Mouse (Mus musculus) layer of hippocampus, postnatal 25 days (tissue): ENCODE data around the gene Cd59b. TPM values are rescaled to one million over a fixed set of nuclear protein-coding genes. Genes with fewer than 3 reads are reported as not detected.
A peak's percentile ranks its signal among the peaks of the same experiment; 100 is the strongest.

Experiments used
- DNase-seq, 2 experiments: peaks; one replicate each; pipeline ENCODE4 v3.0.0; 2022; ENCODE audit warnings: mixed read lengths in 2 of 2, low spot score in 1 of 2; ENCODE audit errors: extremely low spot score in 1 of 2
- total RNA-seq, 2 experiments: library from RNA; stranded (reverse); gene quantifications; 2 replicates each; pipeline ENCODE4 v1.2.3; 2021

The Cd59b gene
- under 1 TPM; 0.75 to 0.98 TPM for total RNA-seq

GRCm38 (mm10) chr2:104069704-104070185 lies at the start of gene Cd59b:
Gene Cd59b (plus strand): TSS chr2:104069849.
- no peak for DNase-seq

- DNase-seq = no peak
These were observed 46.6 kb upstream of the Cd59b start for GRCm38 (mm10) chr2:104023096-104023495.

DNA sequence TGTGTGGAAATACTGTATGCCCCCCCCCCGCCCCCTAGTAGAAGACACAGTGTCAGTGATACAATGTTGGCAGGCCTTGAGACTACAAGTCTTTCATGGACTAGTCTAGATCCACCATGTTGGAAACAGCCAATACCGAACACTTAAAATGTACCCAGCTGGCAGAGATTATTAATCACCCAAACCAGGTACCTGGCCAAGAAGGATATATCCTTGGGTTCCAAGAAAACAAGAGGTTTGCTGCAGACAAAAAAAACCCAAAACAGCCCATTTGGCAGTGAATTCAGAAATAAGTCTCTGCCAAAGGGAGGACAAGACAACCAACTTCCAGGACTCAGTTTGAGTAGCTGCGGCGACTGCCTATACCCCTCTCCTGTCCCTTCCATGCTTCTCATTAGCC lies 45.0 kb upstream of the Cd59b start:
- no peak for DNase-seq

DNA sequence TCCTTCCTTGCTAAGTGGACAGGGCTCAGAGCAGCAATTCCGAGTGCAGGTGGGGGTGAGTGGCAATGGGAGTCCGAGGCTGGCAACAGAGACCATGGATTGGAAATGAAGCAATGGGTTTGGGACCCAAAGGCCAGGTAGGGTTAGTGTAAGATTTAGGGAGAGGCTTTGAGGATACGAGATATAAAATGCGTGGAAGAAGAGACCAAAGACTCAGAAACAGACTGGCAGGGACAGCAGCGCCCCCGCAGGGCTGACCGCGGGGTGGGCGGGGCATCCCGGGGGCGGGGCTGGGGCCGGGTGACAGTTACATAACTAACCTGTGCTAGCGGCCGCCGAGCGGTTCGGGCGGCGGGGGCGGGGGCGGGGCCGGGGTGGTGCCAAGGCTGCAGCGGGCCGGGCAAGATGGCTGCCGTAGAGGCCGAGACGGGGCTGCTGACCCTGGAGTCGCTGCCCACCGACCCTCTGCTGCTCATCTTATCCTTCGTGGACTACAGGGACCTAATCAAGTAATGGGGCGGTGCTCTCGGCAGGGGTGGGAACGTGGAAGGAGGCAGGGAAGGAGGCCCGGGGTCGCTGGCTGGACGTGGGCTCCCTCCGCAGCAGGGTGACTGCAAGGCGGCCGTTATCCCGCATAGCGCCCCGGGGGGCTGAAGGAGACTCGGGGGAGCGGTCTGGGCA lies 42.1 kb upstream of the Cd59b start, which contains the start of gene Fbxo3:
Fbxo3 (plus strand) TSS at position 264 of the 681 bp plus-strand sequence.
- DNase-seq = peak; percentile 60 to 63

GRCm38 (mm10) chr2:104028139-104028723 lies 41.4 kb upstream of the Cd59b start, which contains the start of gene 4931422A03Rik:
Gene 4931422A03Rik (minus strand): TSS chr2:104028361.
- DNase-seq = no peak

- no peak for DNase-seq
These were observed 40.6 kb upstream of the Cd59b start for GRCm38 (mm10) chr2:104029074-104029473.

- no peak for DNase-seq
These were observed 39.3 kb upstream of the Cd59b start for GRCm38 (mm10) chr2:104030381-104030780.

DNA sequence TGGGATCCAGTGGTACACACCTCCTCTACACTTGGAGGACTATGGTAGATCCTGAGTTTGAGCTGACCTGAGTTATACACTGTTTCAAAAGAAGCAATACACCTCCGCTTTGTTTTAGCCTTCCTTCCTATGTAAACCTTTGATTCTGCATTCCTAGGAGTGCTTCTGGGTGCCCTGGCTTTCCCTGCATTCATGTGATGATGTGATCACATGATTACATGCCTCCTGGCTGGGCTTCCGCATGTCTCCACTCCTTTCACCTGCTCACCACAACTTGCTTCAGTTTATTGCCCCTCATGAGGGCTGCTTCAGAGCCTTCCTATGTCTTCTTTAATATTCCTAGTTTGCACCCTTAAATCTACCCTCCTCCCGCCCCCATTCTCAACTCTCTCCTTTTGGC lies 37.6 kb upstream of the Cd59b start:
- no peak for DNase-seq

- DNase-seq = peak; percentile 23 to 65
These were observed 34.7 kb upstream of the Cd59b start for GRCm38 (mm10) chr2:104034832-104035472.

DNA sequence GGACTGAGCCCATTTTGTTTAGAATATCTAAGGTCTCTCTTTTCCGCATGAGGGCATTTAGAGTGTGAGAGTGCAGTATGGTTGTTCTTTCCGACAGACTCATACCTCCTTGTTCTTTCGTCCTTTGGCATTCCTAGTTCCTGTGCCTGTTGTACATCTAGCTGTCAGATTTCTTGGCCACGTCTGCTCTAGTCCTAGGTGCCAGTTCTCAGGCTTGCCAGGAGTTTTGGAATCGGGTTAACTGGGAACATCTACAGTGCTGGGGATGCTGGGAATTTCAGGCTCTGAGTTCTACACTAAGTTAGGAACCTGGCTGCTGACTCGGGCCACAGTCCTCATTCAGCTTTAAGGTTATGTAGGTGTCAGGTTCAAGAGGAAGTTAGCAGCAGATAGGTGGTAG lies 34.1 kb upstream of the Cd59b start:
- no peak for DNase-seq

GRCm38 (mm10) chr2:104036316-104036715 lies 33.3 kb upstream of the Cd59b start:
- no peak for DNase-seq

GRCm38 (mm10) chr2:104038236-104038635 lies 31.4 kb upstream of the Cd59b start:
- no peak for DNase-seq

GRCm38 (mm10) chr2:104041632-104042031 lies 28.0 kb upstream of the Cd59b start:
- DNase-seq = no peak

GRCm38 (mm10) chr2:104042766-104043165 lies 26.9 kb upstream of the Cd59b start:
- no peak for DNase-seq

- no peak for DNase-seq
These were observed 25.8 kb upstream of the Cd59b start for GRCm38 (mm10) chr2:104043624-104044478.

DNA sequence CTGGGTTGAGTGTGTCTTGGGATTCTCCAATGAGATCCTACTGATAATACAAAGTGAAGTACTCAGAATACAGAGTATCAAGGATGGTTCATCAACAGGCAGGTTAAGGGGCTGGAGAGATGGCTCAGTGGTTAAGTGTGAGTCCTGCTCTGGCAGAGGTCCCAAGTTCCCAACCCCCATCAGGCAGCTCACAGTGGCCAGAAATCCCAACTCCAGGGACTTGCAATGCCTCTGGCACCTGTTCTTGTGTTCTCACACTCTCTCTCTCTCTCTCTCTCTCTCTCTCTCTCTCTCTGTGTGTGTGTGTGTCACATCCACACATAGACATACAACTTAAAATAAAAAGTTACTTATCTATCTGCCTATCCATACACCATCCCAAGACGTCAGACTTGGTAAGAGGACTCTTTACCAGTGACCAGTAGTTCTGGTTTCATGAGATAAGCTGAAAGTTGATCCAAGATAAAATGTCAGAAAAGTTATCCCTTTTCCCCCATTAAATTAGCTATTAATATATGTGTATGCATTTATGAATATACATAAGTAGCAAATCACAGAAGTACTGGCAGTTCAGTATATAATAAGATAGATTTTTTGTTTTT lies 25.1 kb upstream of the Cd59b start:
- DNase-seq = no peak

GRCm38 (mm10) chr2:104058381-104058780 lies 11.3 kb upstream of the Cd59b start:
- DNase-seq = no peak

- no peak for DNase-seq
These were observed 10.7 kb upstream of the Cd59b start for GRCm38 (mm10) chr2:104058954-104059353.

- DNase-seq = no peak
These were observed 9.9 kb upstream of the Cd59b start for GRCm38 (mm10) chr2:104059786-104060185.

DNA sequence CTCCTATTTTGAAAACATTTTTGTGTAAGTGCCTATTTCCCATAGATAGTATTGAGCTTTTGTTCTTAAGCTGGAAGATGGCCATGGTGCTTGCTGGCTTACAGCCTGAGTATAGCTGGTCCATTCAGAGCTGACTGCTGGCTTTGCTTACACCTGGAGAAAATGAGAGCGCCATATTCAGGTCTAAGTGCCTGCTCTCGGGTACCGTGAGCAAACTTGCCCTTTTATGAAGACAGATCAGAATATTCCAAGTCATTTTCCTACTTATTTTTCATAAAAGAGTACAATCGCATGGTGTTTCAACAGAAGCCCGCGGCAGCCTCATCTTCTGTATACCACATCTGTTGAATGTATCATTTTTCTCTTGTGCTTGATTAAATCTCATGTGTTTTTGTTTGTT lies 8.7 kb upstream of the Cd59b start:
- no peak for DNase-seq
